Mouse (Mus musculus) CD4-positive, CD25-positive, alpha-beta regulatory T cell, adult 9 weeks (primary cell): ENCODE measurements around the gene Tspan7. TPM values are rescaled to one million over a fixed set of nuclear protein-coding genes. Genes with fewer than 3 reads are reported as not detected.

Experiments
- polyA plus RNA-seq: library from polyadenylated mRNA; unstranded; fragments of 100-300 nt; shearing (Covaris generic); gene quantifications from one replicate; pipeline ENCODE4 v1.2.1, GENCODE M21; 2017

Gene Tspan7
- not detected for polyA plus RNA-seq

GRCm38 (mm10) chrX:10484872-10485569 lies at the start of gene Tspan7:
TSS of gene Tspan7 (plus strand) at chrX:10485158.

Other genes starting within 250 kb of the Tspan7 start
- not detected for gene Otc, start 232.9 kb upstream of the Tspan7 start, polyA plus RNA-seq
- 26.8 TPM for gene Mid1ip1, start 229.9 kb downstream of the Tspan7 start, polyA plus RNA-seq